Mouse (Mus musculus): ENCODE measurements around the gene Nckap5l. TPM values are rescaled to one million over a fixed set of nuclear protein-coding genes. Genes with fewer than 3 reads are reported as not detected.
A peak's percentile ranks its signal among the peaks of the same experiment; 100 is the strongest.

Gene Nckap5l
- polyA plus RNA-seq, 1 experiment from 2014 or later, result 17.1 TPM

- Histone ChIP-seq H3K4me1 (replicated peaks) (peaks cover 10% of the 10 kb centered on the region), H3K4me2 (no peak overlapping the region; the same call in 1 of the 2 replicates), H3K36me3 (peaks cover 14% of the 10 kb centered on the region), H3K27me3 (no peaks in the 10 kb centered on the region), H3K4me3 (no peak overlapping the region), H3K27ac (replicated peaks) (peak overlapping the region; percentile 73; the same call in 1 of the 2 replicates), H3K9me3 (no peaks in the 10 kb centered on the region), H3K9ac (no peak overlapping the region)
- no peak for ATAC-seq (ENCODE audit: low FRiP score, low read depth)
- WGBS, result 71% methylated on average over 9 of the region's 9 CpGs
Measured at GRCm38 (mm10) chr15:99421152-99421551, 36.4 kb downstream of the Nckap5l start.

- peaks cover 10% of the 10 kb centered on the region for H3K4me1 ChIP-seq (replicated peaks)
Measured at GRCm38 (mm10) chr15:99420521-99421014, 37.0 kb downstream of the Nckap5l start.

DNA sequence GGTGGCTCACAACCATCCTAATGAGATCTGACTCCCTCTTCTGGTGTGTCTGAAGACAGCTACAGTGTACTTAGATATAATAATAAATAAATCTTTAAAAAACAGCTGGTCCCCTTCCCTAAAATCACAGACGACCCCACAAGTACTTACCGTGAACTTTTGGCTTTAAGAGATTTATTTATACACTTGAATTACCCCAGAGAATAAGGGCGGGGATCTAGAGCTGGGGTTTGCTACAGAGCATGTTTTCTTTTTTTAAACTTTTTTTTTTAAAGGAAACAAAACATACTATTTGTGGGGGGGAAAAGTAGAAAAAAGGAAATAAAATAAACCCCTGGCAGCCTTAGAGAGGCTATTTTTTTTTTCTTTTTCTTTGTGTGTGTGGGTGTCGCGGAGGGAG lies 37.4 kb downstream of the Nckap5l start:
- Histone ChIP-seq H3K27ac (replicated peaks) (peak overlapping the region; percentile 73), H3K4me2 (peak overlapping the region; percentile 31), H3K9ac (no peak overlapping the region), H3K9me3 (no peaks in the 10 kb centered on the region), H3K36me3 (peaks cover 6% of the 10 kb centered on the region; the same call in 1 of the 2 replicates), H3K27me3 (no peaks in the 10 kb centered on the region), H3K4me3 (no peak overlapping the region), H3K4me1 (replicated peaks) (peaks cover 10% of the 10 kb centered on the region)
- ATAC-seq (ENCODE audit: low FRiP score, low read depth), result no peak
- WGBS, result 30% methylated on average over 5 of the region's 5 CpGs

More at GRCm38 (mm10) chr15:99420521-99421014, 37.0 kb downstream of the Nckap5l start:
- Histone ChIP-seq H3K9ac (no peak overlapping the region), H3K4me2 (peak overlapping the region; percentile 31), H3K27ac (replicated peaks) (peak overlapping the region; percentile 73), H3K36me3 (peaks cover 9% of the 10 kb centered on the region), H3K27me3 (no peaks in the 10 kb centered on the region), H3K4me3 (no peak overlapping the region), H3K9me3 (no peaks in the 10 kb centered on the region)
- peak; percentile 50 for ATAC-seq (ENCODE audit: low FRiP score, low read depth)
- WGBS, result 5% methylated on average over 12 of the region's 12 CpGs

DNA sequence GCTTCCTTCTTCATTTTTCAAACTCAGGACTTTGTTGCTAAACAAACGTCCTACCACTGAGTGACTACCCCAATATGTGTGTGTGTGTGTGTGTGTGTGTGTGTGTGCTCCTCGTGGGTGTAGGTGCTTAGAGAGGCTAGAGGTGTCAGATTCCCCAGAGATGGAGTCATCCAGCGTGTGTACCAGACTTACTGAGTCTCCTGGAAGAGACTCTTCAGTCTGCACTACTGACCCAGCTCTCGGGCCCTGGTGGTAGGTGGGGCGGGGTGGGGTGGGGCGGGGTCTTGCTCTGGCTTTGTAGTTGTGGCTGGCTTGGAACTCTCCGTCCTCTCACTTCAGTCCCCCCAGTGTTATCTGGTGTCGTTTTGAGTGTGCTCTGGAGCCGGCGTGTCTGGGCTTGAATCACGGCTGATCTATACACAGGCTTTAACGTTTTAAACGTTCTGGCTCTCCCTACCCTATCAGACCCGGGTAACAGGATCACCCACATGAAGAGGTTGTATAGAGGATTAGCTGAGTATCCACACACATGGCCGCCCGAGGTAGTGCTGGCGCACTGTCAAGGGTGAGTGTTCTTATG lies 39.8 kb downstream of the Nckap5l start:
- no peaks in the 10 kb centered on the region for H3K36me3 ChIP-seq
- H3K4me1 ChIP-seq (replicated peaks), result peaks cover 10% of the 10 kb centered on the region
- H3K27ac ChIP-seq (replicated peaks), result no peak overlapping the region
- H3K9ac ChIP-seq, result no peak overlapping the region
- 50% methylated on average over 17 of the region's 17 CpGs for WGBS
- no peak for ATAC-seq (ENCODE audit: low FRiP score, low read depth)
- H3K4me3 ChIP-seq, result no peak overlapping the region
- no peak overlapping the region for H3K4me2 ChIP-seq
- no peaks in the 10 kb centered on the region for H3K9me3 ChIP-seq
- no peaks in the 10 kb centered on the region for H3K27me3 ChIP-seq

DNA sequence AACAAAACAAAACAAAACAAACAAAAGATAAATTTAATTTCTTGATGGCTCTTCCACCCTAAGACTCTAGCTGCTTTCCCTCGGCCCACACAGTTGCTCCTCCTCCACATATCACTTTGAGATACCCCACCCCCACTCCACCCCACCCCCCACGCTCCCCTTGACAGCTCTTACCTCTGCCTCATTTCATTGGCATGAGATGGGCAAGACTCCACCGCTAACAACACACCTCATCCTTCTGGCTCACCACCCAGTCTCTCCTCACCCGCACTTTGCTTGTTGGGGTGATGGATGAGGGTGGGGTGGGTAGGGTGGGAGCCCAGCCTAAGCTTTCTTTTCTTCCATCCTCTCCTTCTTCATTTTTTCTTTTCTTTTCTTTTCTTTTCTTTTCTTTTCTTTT lies 40.6 kb downstream of the Nckap5l start:
- Histone ChIP-seq H3K4me2 (no peak overlapping the region; the same call in 1 of the 2 replicates), H3K27ac (replicated peaks) (no peak overlapping the region), H3K36me3 (no peaks in the 10 kb centered on the region), H3K4me3 (no peak overlapping the region), H3K4me1 (replicated peaks) (peaks cover 10% of the 10 kb centered on the region), H3K9ac (no peak overlapping the region), H3K27me3 (no peaks in the 10 kb centered on the region), H3K9me3 (no peaks in the 10 kb centered on the region)
- no peak for ATAC-seq (ENCODE audit: low FRiP score, low read depth)
- WGBS, result 41% methylated on average over 4 of the region's 4 CpGs

GRCm38 (mm10) chr15:99416348-99416882 lies 41.1 kb downstream of the Nckap5l start:
- no peak overlapping the region for H3K27ac ChIP-seq (replicated peaks)
- no peak overlapping the region for H3K9ac ChIP-seq
- H3K4me3 ChIP-seq, result no peak overlapping the region
- peak; percentile 39; the same call in 1 of the 2 replicates for ATAC-seq (ENCODE audit: low FRiP score, low read depth)
- no peaks in the 10 kb centered on the region for H3K9me3 ChIP-seq
- 21% methylated on average over 13 of the region's 13 CpGs for WGBS
- H3K4me1 ChIP-seq (replicated peaks), result peaks cover 10% of the 10 kb centered on the region
- no peaks in the 10 kb centered on the region for H3K36me3 ChIP-seq
- H3K4me2 ChIP-seq, result peak overlapping the region; percentile 19; the same call in 1 of the 2 replicates
- H3K27me3 ChIP-seq, result no peaks in the 10 kb centered on the region

DNA sequence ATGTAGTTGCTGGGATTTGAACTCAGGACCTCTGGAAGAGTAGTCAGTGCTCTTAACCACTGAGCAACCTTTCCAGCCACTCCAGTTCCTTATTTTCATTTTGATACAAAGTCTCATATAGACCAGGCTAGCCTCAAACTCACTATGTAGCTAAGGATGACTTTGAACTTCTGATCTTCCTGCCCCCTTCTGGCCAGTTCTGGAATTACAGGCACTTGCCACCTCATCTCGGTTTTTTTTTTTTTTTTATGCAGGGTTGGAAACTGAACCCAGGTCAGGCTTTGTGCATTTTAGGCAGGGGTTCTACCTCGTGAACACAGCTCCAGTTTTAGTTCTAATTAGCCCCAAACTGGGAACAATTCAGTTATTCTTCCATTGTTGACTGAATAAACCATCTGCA lies 41.8 kb downstream of the Nckap5l start:
- Histone ChIP-seq H3K4me1 (replicated peaks) (peaks cover 9% of the 10 kb centered on the region), H3K4me2 (no peak overlapping the region), H3K9me3 (no peaks in the 10 kb centered on the region), H3K9ac (no peak overlapping the region), H3K27ac (replicated peaks) (no peak overlapping the region), H3K27me3 (no peaks in the 10 kb centered on the region), H3K4me3 (no peak overlapping the region), H3K36me3 (no peaks in the 10 kb centered on the region)
- no peak for ATAC-seq (ENCODE audit: low FRiP score, low read depth)
- 25% methylated on average over 2 of the region's 2 CpGs for WGBS

GRCm38 (mm10) chr15:99411747-99412146 lies 45.8 kb downstream of the Nckap5l start:
- ATAC-seq (ENCODE audit: low FRiP score, low read depth), result no peak
- H3K36me3 ChIP-seq, result peaks cover 30% of the 10 kb centered on the region
- H3K27me3 ChIP-seq, result no peaks in the 10 kb centered on the region
- H3K4me3 ChIP-seq, result no peak overlapping the region
- H3K4me2 ChIP-seq, result no peak overlapping the region
- no peak overlapping the region for H3K27ac ChIP-seq (replicated peaks)
- H3K9me3 ChIP-seq, result no peaks in the 10 kb centered on the region
- 59% methylated on average over 14 of the region's 14 CpGs for WGBS
- no peak overlapping the region for H3K9ac ChIP-seq
- H3K4me1 ChIP-seq (replicated peaks), result peaks cover 3% of the 10 kb centered on the region

DNA sequence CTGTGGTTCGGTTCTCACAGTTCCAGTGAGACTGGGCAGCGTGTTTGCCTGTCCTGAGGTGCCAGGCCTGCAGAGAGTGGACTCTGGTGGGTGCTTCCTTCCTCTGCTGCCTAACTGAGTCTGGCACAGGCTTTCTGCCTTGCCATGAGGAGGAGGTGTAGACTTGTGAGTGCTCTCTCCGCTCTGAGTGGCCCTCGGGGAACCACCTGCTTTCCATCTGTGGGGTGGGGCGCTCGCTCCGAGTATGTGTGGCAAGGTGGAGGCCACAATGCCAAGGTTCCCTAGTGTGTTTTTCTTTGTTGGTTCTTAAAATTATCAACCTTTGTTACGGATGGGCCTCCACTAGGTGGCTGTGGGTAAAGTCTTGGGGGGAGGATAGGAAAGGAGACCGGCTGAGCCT lies 48.7 kb downstream of the Nckap5l start:
- no peak for ATAC-seq (ENCODE audit: low FRiP score, low read depth)
- peaks cover 59% of the 10 kb centered on the region for H3K36me3 ChIP-seq
- WGBS, result 91% methylated on average over 9 of the region's 9 CpGs

DNA sequence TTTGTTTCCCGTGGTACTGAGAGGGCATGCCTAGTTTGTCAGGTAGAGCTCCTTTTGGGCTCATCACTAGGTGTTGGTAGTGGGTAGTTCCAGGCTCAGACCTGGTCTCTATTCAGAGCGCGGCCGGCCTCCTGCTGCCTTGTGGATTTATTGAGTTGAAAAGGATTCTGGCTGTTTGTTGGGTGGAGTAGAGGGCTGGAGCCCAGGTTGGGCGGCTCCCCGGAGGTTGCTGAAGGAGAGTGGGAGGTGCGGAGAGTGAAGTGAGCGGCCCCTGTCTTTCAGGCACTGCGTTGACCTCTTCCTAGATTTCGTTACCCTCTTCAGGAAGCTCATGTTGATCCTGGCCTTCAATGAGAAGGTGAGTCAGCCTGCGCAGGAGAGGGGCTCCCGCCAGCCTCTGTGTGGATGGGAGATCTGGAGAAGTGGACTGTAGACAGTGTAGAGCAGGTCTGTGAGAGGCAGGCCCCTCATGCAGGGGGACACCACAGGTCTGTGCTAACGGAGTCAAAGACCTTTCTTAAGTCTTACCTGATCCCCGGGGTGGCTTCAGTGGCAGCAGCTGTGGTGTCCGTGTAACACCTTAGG lies 50.5 kb downstream of the Nckap5l start:
- no peak overlapping the region for H3K4me3 ChIP-seq
- peaks cover 70% of the 10 kb centered on the region for H3K36me3 ChIP-seq
- ATAC-seq (ENCODE audit: low FRiP score, low read depth), result no peak
- no peak overlapping the region for H3K4me2 ChIP-seq
- H3K4me1 ChIP-seq (replicated peaks), result no peaks in the 10 kb centered on the region
- no peak overlapping the region for H3K27ac ChIP-seq (replicated peaks)
- H3K27me3 ChIP-seq, result no peaks in the 10 kb centered on the region
- no peak overlapping the region for H3K9ac ChIP-seq
- WGBS, result 91% methylated on average over 15 of the region's 15 CpGs
- H3K9me3 ChIP-seq, result no peaks in the 10 kb centered on the region

More for the DNA sequence above, 48.7 kb downstream of the Nckap5l start:
- no peaks in the 10 kb centered on the region for H3K9me3 ChIP-seq
- no peak overlapping the region for H3K9ac ChIP-seq
- H3K4me2 ChIP-seq, result no peak overlapping the region
- H3K27ac ChIP-seq (replicated peaks), result no peak overlapping the region
- no peaks in the 10 kb centered on the region for H3K27me3 ChIP-seq
- no peak overlapping the region for H3K4me3 ChIP-seq
- H3K4me1 ChIP-seq (replicated peaks), result no peaks in the 10 kb centered on the region

DNA sequence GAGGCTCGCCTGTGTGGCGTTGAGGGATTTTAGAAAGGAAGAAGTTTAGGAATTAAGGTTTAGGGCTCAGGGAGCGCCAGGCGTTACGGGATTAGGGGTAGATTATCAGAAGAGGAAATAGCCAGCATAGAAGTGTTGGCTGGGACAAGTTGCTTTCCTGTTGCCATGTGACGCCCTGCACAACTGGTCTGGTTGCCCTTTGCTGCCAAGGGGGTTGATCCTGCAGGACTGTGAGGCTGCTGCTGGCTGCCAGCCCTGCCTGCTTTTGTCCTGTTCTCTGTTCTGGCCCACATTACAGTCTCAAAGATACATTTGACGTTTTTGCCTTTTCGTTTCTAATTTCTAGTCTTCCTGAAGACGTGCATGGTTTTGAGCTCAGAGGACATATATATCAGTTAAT lies 52.4 kb downstream of the Nckap5l start:
- Histone ChIP-seq H3K4me3 (no peak overlapping the region), H3K4me1 (replicated peaks) (0 out of 2 replicates have a peak, but pooled peaks cover 3% of the 10 kb centered on the region), H3K9me3 (no peaks in the 10 kb centered on the region), H3K27ac (replicated peaks) (no peak overlapping the region), H3K27me3 (no peaks in the 10 kb centered on the region), H3K9ac (no peak overlapping the region), H3K36me3 (peaks cover 72% of the 10 kb centered on the region), H3K4me2 (no peak overlapping the region)
- ATAC-seq (ENCODE audit: low FRiP score, low read depth), result no peak
- 89% methylated on average over 9 of the region's 9 CpGs for WGBS

DNA sequence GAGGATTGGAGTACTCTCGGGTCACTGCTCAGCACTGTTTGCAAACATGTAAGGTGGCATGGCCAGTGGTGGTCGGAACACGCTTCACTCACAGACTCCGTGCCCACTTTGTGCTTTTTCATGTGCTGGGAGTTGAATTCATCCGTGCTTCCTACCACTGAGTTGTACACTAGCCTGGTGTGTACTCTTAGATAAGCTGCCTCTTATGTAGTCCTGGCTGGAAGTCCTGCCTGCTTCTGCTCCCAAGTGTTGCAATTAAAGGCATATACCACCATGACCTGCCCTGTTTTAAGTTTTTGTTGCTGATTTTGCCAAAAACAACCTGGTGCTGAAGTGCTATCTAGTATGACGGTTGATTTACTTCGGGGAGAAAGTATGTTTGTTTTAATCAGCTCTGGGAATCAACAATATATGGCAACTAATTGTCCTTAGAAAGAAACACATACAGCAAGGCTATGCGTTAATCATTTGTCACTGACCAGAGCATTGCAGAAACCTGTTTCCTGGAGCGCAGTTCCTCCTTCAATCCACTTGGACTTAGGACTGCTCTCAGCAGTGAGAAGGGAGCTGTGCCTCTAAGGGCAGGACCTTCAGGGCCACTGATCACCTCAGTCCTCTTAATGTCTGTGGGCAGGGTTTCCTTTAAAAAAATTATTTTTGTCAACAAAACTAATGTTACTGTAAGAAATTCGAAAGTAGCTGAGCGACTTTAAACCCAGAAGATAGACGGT lies 54.2 kb downstream of the Nckap5l start:
- Histone ChIP-seq H3K4me3 (no peak overlapping the region), H3K4me1 (replicated peaks) (peaks cover 12% of the 10 kb centered on the region), H3K36me3 (peaks cover 58% of the 10 kb centered on the region), H3K9me3 (no peaks in the 10 kb centered on the region), H3K27ac (replicated peaks) (no peak overlapping the region), H3K4me2 (no peak overlapping the region), H3K9ac (no peak overlapping the region), H3K27me3 (no peaks in the 10 kb centered on the region)
- no peak for ATAC-seq (ENCODE audit: low FRiP score, low read depth)
- 95% methylated on average over 12 of the region's 12 CpGs for WGBS
